Comparison of ENCODE assay signal across 15 mouse cellular contexts in the genomic region with DNA sequence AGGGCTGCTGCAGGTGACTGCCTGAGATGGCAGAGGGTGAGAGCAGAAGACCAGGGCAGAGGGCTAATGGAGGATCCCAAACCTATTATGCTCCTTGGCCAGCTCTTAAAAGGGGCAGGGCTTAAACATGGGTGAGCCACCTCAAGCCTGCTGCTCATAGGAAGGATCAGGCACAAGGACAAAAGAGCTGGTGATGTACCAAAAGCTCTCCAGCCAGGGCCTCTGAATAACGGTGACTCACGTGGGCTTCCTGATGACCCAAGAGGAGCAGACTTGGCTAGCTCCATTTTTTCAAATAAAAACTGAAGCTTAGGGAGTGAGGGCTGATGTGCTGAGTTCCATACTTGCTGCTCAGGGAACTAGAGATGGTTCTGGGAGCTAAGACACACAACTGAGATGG. TPM values are rescaled to one million over a fixed set of nuclear protein-coding genes. Genes with fewer than 3 reads are reported as not detected.
DNase-seq lines count a peak whose midpoint lies in the region.
"Had no signal": no experiment of that assay in that cellular context is flagged by ENCODE, and none has a peak within 500 bp of the region (broad histone marks: within the 10 kb centered on the region; RNA-seq: fewer than 3 reads in every experiment).

No protein-coding gene starts in this region.

- peak; percentile 83 for DNase-seq in heart, adult 11 months
- DNase-seq in heart, adult 18-20 months, result no peak
- DNase-seq in Muller cell, postnatal 12 days (ENCODE audit: inconsistent ontology term), result peak; percentile 67
- DNase-seq in adrenal gland, postnatal 10 days, result peak; percentile 47
- no peak for DNase-seq in retina, postnatal 1 day
- DNase-seq in T-cell, adult 2 months (ENCODE audit: low spot score), result no peak
- no peak for DNase-seq in layer of hippocampus, postnatal 10 days (ENCODE audit: low spot score in 2 of 2)
- DNase-seq: B cell, adult 2 months; cerebellum, adult 18-20 months; cerebellum, adult 9-11 months; cerebellum, postnatal 36 days; gastrocnemius, adult 2 months; gastrocnemius, postnatal 25 days; heart, postnatal 10 days; heart, postnatal 4 days had no signal

RNA-seq across cellular contexts. Expression of a gene that starts 31.6 kb away (rescaled TPM):
- total RNA-seq in heart, adult 18-20 months (2021), result 1 to 10 TPM; 1.7 to 2.0 TPM
- 1 to 10 TPM; 3.4 to 3.9 TPM for total RNA-seq in adrenal gland, postnatal 10 days (2021)
- 1 to 10 TPM; 3.7 to 4.7 TPM for total RNA-seq in layer of hippocampus, postnatal 10 days (2021)

Comparison
In these comparisons a context has a peak if more than half of its experiments do, and no peak if none do; other contexts are left out.
1. DNase-seq: peak in heart, adult 11 months (single experiment), Muller cell, postnatal 12 days (single experiment) and adrenal gland, postnatal 10 days (single experiment); none in heart, adult 18-20 months (0 of 2), retina, postnatal 1 day (single experiment), T-cell, adult 2 months (single experiment) and layer of hippocampus, postnatal 10 days (0 of 2).